Mouse (Mus musculus) left cerebral cortex, adult 2 months (tissue): Measurements from ENCODE around the gene Tmem115. TPM values are rescaled to one million over a fixed set of nuclear protein-coding genes. Genes with fewer than 3 reads are reported as not detected.

ENCODE experiments used
- DNase-seq, 2 experiments: peaks; one replicate each; pipeline ENCODE4 v3.0.0; 2021 to 2022; ENCODE audit warnings: low spot score in 2 of 2, mixed read lengths in 1 of 2; ENCODE audit errors: extremely low spot score in 1 of 2
- H3K27ac ChIP-seq: fragments of 200-600 bp; 2 replicates; pipeline ENCODE4 v1.8.1; 2022
- H3K4me3 ChIP-seq: fragments of 200-600 bp; 2 replicates; pipeline ENCODE4 v1.8.1; 2022
- CTCF ChIP-seq: fragments of 200-600 bp; IDR thresholded peaks from 2 replicates; pipeline ENCODE4 v1.8.1; 2022; ENCODE audit warnings: antibody characterized with exemption, mild to moderate bottlenecking, moderate library complexity
- intact Hi-C: fragments of 180-260 bp; cut with DNase I; formaldehyde crosslinking; loops from one replicate; pipeline ENCODE4 v1.15.1; 2025
- total RNA-seq, 2 experiments: library from RNA; stranded (reverse); gene quantifications; 2 replicates each; pipeline ENCODE4 v1.2.3; 2021

Gene Tmem115
- total RNA-seq, 2 experiments from 2014 or later: 35.3 to 35.6 TPM

GRCm38 (mm10) chr9:107534408-107535202 lies 860 bp downstream of the Tmem115 start:
- peak overlapping the region; percentile 69 for H3K4me3 ChIP-seq
- DNase-seq: no peak
- intact Hi-C loops: loop anchor here (10.0 kb wide), 1 partner anchor 650 kb away; the partner anchor contains the start of gene Rbm15b
- H3K27ac ChIP-seq: peak overlapping the region; percentile 92
- no peak for TF ChIP-seq CTCF

GRCm38 (mm10) chr9:107538231-107538630 lies 4.5 kb downstream of the Tmem115 start:
- TF ChIP-seq CTCF: no peak
- Histone ChIP-seq H3K4me3 (no peak overlapping the region), H3K27ac (no peak overlapping the region)
- no peak for DNase-seq
- intact Hi-C loops: loop anchor here (10.0 kb wide), 1 partner anchor 653 kb away; the partner anchor contains the start of gene Rbm15b

GRCm38 (mm10) chr9:107538711-107539110 lies 5.0 kb downstream of the Tmem115 start:
- DNase-seq: no peak
- intact Hi-C loops: loop anchor here (10.0 kb wide), 1 partner anchor 654 kb away; the partner anchor contains the start of gene Rbm15b

GRCm38 (mm10) chr9:107539940-107540339 lies 6.2 kb downstream of the Tmem115 start:
- no peak overlapping the region for H3K4me3 ChIP-seq
- no peak for TF ChIP-seq CTCF
- H3K27ac ChIP-seq: no peak overlapping the region
- no peak for DNase-seq
- intact Hi-C loops: loop anchor here (10.0 kb wide), 1 partner anchor 655 kb away; the partner anchor contains the start of gene Rbm15b

More at GRCm38 (mm10) chr9:107538711-107539110, 5.0 kb downstream of the Tmem115 start:
- no peak for TF ChIP-seq CTCF
- Histone ChIP-seq H3K27ac (no peak overlapping the region), H3K4me3 (no peak overlapping the region)

- no peak for TF ChIP-seq CTCF
- no peak for DNase-seq
Measured at GRCm38 (mm10) chr9:107540420-107540819, 6.7 kb downstream of the Tmem115 start.

GRCm38 (mm10) chr9:107541005-107541404 lies 7.3 kb downstream of the Tmem115 start:
- Histone ChIP-seq H3K27ac (peak overlapping the region; percentile 95), H3K4me3 (peak overlapping the region; percentile 95)
- intact Hi-C loops: no loop called here
- TF ChIP-seq CTCF: no peak
- no peak for DNase-seq

More at GRCm38 (mm10) chr9:107540420-107540819, 6.7 kb downstream of the Tmem115 start:
- Histone ChIP-seq H3K4me3 (no peak overlapping the region), H3K27ac (no peak overlapping the region)
- intact Hi-C loops: no loop called here

GRCm38 (mm10) chr9:107541474-107542351 lies 8.0 kb downstream of the Tmem115 start, which contains the start of the genes Cyb561d2 and Nprl2:
Gene Cyb561d2 (minus strand): TSS chr9:107542193.
Gene Nprl2 (plus strand): TSS chr9:107542226.
- Histone ChIP-seq H3K4me3 (peak within 1 kb of the TSS; percentile 95), H3K27ac (peak within 1 kb of the TSS; percentile 95)
- TF ChIP-seq CTCF: no peak; the same call in 1 of the 2 replicates
- peak; percentile 91 to 94 for DNase-seq
- intact Hi-C loops: no loop called here

- no peak for DNase-seq
- TF ChIP-seq CTCF: no peak
- Histone ChIP-seq H3K4me3 (peak overlapping the region; percentile 95), H3K27ac (peak overlapping the region; percentile 95)
- intact Hi-C loops: no loop called here
Measured at GRCm38 (mm10) chr9:107542352-107542686, 8.6 kb downstream of the Tmem115 start.

- TF ChIP-seq CTCF: no peak
- intact Hi-C loops: no loop called here
- peak overlapping the region; percentile 95; the same call in 1 of the 2 replicates for H3K27ac ChIP-seq
- peak overlapping the region; percentile 95 for H3K4me3 ChIP-seq
- no peak for DNase-seq
Measured at GRCm38 (mm10) chr9:107542721-107543120, 9.0 kb downstream of the Tmem115 start.

- intact Hi-C loops: no loop called here
- H3K27ac ChIP-seq: no peak overlapping the region
- TF ChIP-seq CTCF: no peak
- H3K4me3 ChIP-seq: no peak overlapping the region
- DNase-seq: no peak
Measured at GRCm38 (mm10) chr9:107543299-107543698, 9.6 kb downstream of the Tmem115 start.

- intact Hi-C loops: no loop called here
- DNase-seq: no peak
- Histone ChIP-seq H3K4me3 (no peak overlapping the region), H3K27ac (no peak overlapping the region)
- no peak for TF ChIP-seq CTCF
Measured at GRCm38 (mm10) chr9:107544196-107544700, 10.5 kb downstream of the Tmem115 start.
